Mouse (Mus musculus): ENCODE results near the gene Esr1. TPM values are rescaled to one million over a fixed set of nuclear protein-coding genes. Genes with fewer than 3 reads are reported as not detected.
"Not testable (repeated sequence)": the region's sequence is repeated elsewhere in the genome, so short reads cannot be mapped to it uniquely, and the experiment has no call there.

Esr1 gene
- polyA plus RNA-seq, 1 experiment = 3.6 TPM

DNA sequence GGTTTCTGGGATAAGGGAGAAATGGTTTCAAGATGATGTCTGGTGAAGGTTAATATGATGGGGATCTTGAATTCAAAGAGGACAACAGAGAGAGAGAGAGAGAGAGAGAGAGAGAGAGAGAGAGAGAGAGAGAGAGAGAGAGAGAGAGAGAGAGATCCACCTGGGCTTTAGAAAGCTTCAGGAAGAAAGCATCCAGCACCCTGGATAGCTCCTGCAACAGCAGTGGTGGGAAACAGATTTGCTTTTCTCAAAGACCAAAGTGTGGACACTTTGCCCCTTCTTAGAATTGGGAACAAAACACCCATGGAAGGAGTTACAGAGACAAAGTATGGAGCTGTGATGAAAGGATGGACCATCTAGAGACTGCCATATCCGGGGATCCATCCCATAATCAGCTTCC lies 139.7 kb downstream of the Esr1 start:
- peak; percentile 64 for TF ChIP-seq REST (IDR thresholded peaks at IDR 0.05; ENCODE audit: insufficient read depth, insufficient read length)
- not testable (repeated sequence) for H3K79me2 ChIP-seq (ENCODE audit: control insufficient read depth, insufficient read depth); H3K4me2 ChIP-seq (ENCODE audit: low read depth); H3ac ChIP-seq (ENCODE audit: control insufficient read depth, insufficient read length); H3K36me3 ChIP-seq (ENCODE audit: control insufficient read depth, insufficient read depth); H3K27me3 ChIP-seq (ENCODE audit: control insufficient read depth, insufficient read depth, insufficient read length); H3K4me3 ChIP-seq

DNA sequence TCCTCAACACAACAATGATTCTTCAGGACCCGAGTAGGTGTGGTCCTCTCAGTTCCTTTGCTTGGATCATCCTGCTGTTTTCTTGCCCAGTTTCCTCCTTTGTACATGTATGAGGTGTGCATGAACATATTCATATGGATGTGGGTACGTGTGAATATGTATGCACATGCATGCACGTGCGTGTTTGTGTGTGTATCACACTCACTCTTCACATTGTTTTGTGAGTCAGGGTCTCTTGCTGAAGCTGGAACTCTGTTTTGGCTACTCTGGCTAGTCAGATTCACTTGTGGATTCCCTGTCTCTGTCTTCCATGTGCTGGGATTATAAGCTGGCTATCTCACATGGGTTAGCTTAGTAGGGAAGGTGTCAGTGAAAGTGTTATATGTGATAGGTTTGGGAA lies 141.6 kb downstream of the Esr1 start:
- TF ChIP-seq E2F4 (IDR thresholded peaks at IDR 0.05; ENCODE audit: insufficient read depth) (no peak), REST (IDR thresholded peaks at IDR 0.05; ENCODE audit: insufficient read depth, insufficient read length) (no peak), POLR2A (IDR thresholded peaks at IDR 0.05; ENCODE audit: insufficient read length, low read depth) (no peak), POLR2AphosphoS2 (IDR thresholded peaks at IDR 0.05; ENCODE audit: insufficient read length, low read depth) (no peak), MAX (IDR thresholded peaks at IDR 0.05; ENCODE audit: low read depth) (no peak), TCF12 (IDR thresholded peaks at IDR 0.05; ENCODE audit: insufficient read depth, poor library complexity, severe bottlenecking) (no peak), TCF3 (IDR thresholded peaks at IDR 0.05; ENCODE audit: insufficient read length, low read depth) (no peak), MYOG (IDR thresholded peaks at IDR 0.05; ENCODE audit: control insufficient read depth in 1 of 3, insufficient read depth in 1 of 3, insufficient read length in 2 of 3, low read depth in 2 of 3) (no peak), USF1 (IDR thresholded peaks at IDR 0.05; ENCODE audit: low read depth) (no peak), SRF (IDR thresholded peaks at IDR 0.05; ENCODE audit: control insufficient read depth, insufficient read length, low read depth) (no peak), CEBPB (IDR thresholded peaks at IDR 0.05; ENCODE audit: insufficient read depth, poor library complexity, severe bottlenecking) (no peak), MYOD1 (IDR thresholded peaks at IDR 0.05; ENCODE audit: control insufficient read depth in 1 of 3, insufficient read length in 2 of 3, low read depth in 2 of 3) (no peak)
- Histone ChIP-seq H3K4me3 (no peak overlapping the region), H3K79me2 (ENCODE audit: control insufficient read depth, insufficient read depth) (no peaks in the 10 kb centered on the region), H3K4me2 (ENCODE audit: low read depth) (no peak overlapping the region), H3ac (ENCODE audit: control insufficient read depth, insufficient read length) (no peak overlapping the region), H3K27me3 (ENCODE audit: control insufficient read depth, insufficient read depth, insufficient read length) (no peaks in the 10 kb centered on the region), H3K36me3 (ENCODE audit: control insufficient read depth, insufficient read depth) (no peaks in the 10 kb centered on the region)

DNA sequence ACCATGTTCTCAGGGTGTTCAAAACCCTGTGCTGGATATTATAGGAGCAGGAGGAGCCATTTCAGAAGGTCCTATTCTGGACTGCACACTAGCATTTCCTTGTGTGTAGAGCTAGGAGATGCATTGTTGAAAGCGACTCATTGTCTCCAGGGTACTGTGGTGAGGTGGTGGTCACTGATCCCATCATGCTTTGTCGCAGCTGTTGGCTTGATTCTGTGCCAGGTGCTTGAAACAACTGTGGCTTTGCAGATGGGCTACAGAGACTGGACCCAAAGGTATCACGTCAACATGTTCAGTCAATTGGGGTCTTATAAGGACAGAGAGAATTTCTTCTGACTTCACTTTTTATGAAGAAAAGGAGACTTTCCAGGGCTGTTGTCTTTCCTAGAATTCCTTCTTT lies 164.1 kb downstream of the Esr1 start:
- Histone ChIP-seq H3ac (ENCODE audit: control insufficient read depth, insufficient read length) (no peak overlapping the region), H3K4me2 (ENCODE audit: low read depth) (peak overlapping the region; percentile 40), H3K79me2 (ENCODE audit: control insufficient read depth, insufficient read depth) (no peaks in the 10 kb centered on the region), H3K36me3 (ENCODE audit: control insufficient read depth, insufficient read depth) (no peaks in the 10 kb centered on the region), H3K27me3 (ENCODE audit: control insufficient read depth, insufficient read depth, insufficient read length) (no peaks in the 10 kb centered on the region), H3K4me3 (no peak overlapping the region)
- peak; percentile 83 for TF ChIP-seq TCF3 (IDR thresholded peaks at IDR 0.05; ENCODE audit: insufficient read length, low read depth)
- TF ChIP-seq MYOD1 (IDR thresholded peaks at IDR 0.05; ENCODE audit: control insufficient read depth in 1 of 3, insufficient read length in 2 of 3, low read depth in 2 of 3) = peak; percentile 16 to 97 (median 95)
- TF ChIP-seq REST (IDR thresholded peaks at IDR 0.05; ENCODE audit: insufficient read depth, insufficient read length) = no peak
- TF ChIP-seq POLR2A (IDR thresholded peaks at IDR 0.05; ENCODE audit: insufficient read length, low read depth) = no peak
- TF ChIP-seq TCF12 (IDR thresholded peaks at IDR 0.05; ENCODE audit: insufficient read depth, poor library complexity, severe bottlenecking) = peak; percentile 86
- TF ChIP-seq MYOG (IDR thresholded peaks at IDR 0.05; ENCODE audit: control insufficient read depth in 1 of 3, insufficient read depth in 1 of 3, insufficient read length in 2 of 3, low read depth in 2 of 3) = peak; percentile 72 to 97 (median 90)

DNA sequence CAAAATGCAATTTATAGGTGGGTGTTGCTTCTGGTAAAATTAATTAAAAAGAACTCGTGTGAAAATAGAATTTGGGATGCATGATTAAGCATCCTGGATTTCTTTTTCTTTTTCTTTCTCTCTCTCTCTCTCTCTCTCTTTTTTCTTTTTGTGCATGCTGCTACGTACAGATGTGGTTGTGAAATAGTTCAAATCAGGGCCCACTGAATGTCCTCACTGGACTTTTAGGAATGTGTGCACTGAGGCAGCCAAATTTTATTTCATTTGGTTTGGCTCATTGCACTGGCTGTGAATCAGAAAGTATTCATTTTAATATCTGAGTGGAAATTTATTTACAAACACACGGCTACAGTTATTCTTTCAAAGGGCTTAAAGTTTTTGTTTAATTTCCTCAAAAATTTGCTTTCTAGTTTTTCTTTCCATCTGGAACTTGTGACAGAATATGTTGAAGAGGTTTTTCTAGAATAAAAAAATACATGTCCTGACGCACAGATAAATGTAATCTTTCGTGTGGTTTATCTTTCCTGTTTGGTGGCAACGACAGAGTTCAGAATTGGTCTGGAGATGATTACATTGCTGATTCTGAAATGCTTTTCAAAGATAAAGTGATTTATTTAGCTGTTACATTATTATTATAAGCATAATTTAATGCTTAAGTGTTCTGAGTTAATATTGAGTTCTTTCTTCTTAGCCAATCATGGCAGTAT lies 164.8 kb downstream of the Esr1 start:
- no peaks in the 10 kb centered on the region for H3K36me3 ChIP-seq (ENCODE audit: control insufficient read depth, insufficient read depth)
- peak overlapping the region; percentile 40 for H3K4me2 ChIP-seq (ENCODE audit: low read depth)
- no peaks in the 10 kb centered on the region for H3K79me2 ChIP-seq (ENCODE audit: control insufficient read depth, insufficient read depth)
- no peak overlapping the region for H3K4me3 ChIP-seq
- H3ac ChIP-seq (ENCODE audit: control insufficient read depth, insufficient read length) = no peak overlapping the region
- TF ChIP-seq CEBPB (IDR thresholded peaks at IDR 0.05; ENCODE audit: insufficient read depth, poor library complexity, severe bottlenecking) = peak; percentile 88
- TF ChIP-seq USF1 (IDR thresholded peaks at IDR 0.05; ENCODE audit: low read depth) = no peak
- TF ChIP-seq E2F4 (IDR thresholded peaks at IDR 0.05; ENCODE audit: insufficient read depth) = no peak
- no peaks in the 10 kb centered on the region for H3K27me3 ChIP-seq (ENCODE audit: control insufficient read depth, insufficient read depth, insufficient read length)

DNA sequence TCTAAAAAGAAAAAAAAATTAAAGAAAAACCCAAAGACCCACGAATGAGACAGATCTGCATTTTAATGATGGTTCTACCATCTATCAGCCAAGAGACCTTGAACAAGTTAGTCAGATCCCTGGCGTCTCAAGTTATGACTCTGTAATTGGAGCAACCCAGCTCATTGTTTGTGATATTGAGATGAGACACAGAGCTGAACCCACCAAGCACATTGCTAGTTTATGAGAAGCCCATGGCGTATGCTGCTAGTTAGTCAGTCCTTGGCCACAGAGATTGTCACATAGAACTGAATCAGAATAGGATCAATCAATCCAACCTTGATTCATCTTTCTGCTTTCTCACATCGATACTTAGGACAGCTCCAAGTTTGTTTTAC lies 165.3 kb downstream of the Esr1 start:
- no peak for TF ChIP-seq USF1 (IDR thresholded peaks at IDR 0.05; ENCODE audit: low read depth)
- Histone ChIP-seq H3K36me3 (ENCODE audit: control insufficient read depth, insufficient read depth) (no peaks in the 10 kb centered on the region), H3K79me2 (ENCODE audit: control insufficient read depth, insufficient read depth) (no peaks in the 10 kb centered on the region), H3K27me3 (ENCODE audit: control insufficient read depth, insufficient read depth, insufficient read length) (no peaks in the 10 kb centered on the region), H3ac (ENCODE audit: control insufficient read depth, insufficient read length) (no peak overlapping the region), H3K4me3 (no peak overlapping the region), H3K4me2 (ENCODE audit: low read depth) (peak overlapping the region; percentile 40)

DNA sequence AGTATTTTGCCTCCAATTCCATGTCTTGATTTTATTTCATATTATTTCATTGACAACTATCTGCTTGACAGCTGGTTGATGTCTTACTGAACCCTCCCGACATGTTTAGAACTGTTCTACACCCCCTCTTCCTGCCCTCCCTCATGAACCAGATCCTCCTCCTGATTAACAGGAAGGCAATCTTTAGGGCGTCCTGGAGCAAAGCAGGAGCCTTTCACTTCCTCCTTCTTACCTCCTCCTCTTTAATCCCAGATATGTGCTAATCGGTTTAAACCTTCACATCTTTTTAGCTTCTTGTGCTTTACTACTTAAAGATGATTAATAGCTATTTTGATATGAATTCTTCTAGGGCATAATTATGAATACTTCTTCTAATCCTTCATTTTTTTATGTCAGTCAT lies 166.6 kb downstream of the Esr1 start:
- no peaks in the 10 kb centered on the region for H3K27me3 ChIP-seq (ENCODE audit: control insufficient read depth, insufficient read depth, insufficient read length)
- no peak overlapping the region for H3K4me2 ChIP-seq (ENCODE audit: low read depth)
- no peaks in the 10 kb centered on the region for H3K36me3 ChIP-seq (ENCODE audit: control insufficient read depth, insufficient read depth)
- no peak overlapping the region for H3K4me3 ChIP-seq
- no peaks in the 10 kb centered on the region for H3K79me2 ChIP-seq (ENCODE audit: control insufficient read depth, insufficient read depth)
- no peak overlapping the region for H3ac ChIP-seq (ENCODE audit: control insufficient read depth, insufficient read length)
- TF ChIP-seq POLR2AphosphoS2 (IDR thresholded peaks at IDR 0.05; ENCODE audit: insufficient read length, low read depth) (no peak), E2F4 (IDR thresholded peaks at IDR 0.05; ENCODE audit: insufficient read depth) (no peak), TCF3 (IDR thresholded peaks at IDR 0.05; ENCODE audit: insufficient read length, low read depth) (no peak), TCF12 (IDR thresholded peaks at IDR 0.05; ENCODE audit: insufficient read depth, poor library complexity, severe bottlenecking) (no peak), MYOG (IDR thresholded peaks at IDR 0.05; ENCODE audit: control insufficient read depth in 1 of 3, insufficient read depth in 1 of 3, insufficient read length in 2 of 3, low read depth in 2 of 3) (no peak), POLR2A (IDR thresholded peaks at IDR 0.05; ENCODE audit: insufficient read length, low read depth) (no peak), MAX (IDR thresholded peaks at IDR 0.05; ENCODE audit: low read depth) (no peak), SRF (IDR thresholded peaks at IDR 0.05; ENCODE audit: control insufficient read depth, insufficient read length, low read depth) (no peak), MYOD1 (IDR thresholded peaks at IDR 0.05; ENCODE audit: control insufficient read depth in 1 of 3, insufficient read length in 2 of 3, low read depth in 2 of 3) (no peak), USF1 (IDR thresholded peaks at IDR 0.05; ENCODE audit: low read depth) (no peak), CEBPB (IDR thresholded peaks at IDR 0.05; ENCODE audit: insufficient read depth, poor library complexity, severe bottlenecking) (no peak)
